Mouse (Mus musculus) urinary bladder, adult 18-20 months (tissue): ENCODE results near the gene Ttc3.
A peak's percentile ranks its signal among the peaks of the same experiment; 100 is the strongest.

ENCODE experiments used
- DNase-seq, 2 experiments: peaks; one replicate each; pipeline ENCODE4 v3.0.0; 2022; ENCODE audit warnings: low spot score in 2 of 2, mixed read lengths in 2 of 2

Gene Ttc3

DNA sequence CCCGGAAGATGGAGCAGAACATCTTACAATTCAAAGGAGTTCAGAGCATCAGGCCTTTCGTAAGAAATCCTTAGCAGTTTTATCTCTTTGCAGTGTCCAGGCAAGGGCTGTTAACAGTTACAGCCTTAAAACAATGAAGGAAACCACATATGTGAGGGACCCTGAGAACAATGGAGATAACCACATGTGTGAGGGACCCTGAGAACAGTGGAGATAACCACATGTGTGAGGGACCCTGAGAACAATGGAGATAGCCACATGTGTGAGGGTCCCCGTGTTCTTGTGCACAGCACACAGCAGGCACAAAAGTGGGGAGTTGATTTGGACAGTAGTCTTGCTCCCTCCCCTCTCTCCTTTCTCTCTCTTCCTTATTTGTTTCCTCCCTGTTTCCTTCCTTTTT, 12.3 kb upstream of the Ttc3 start:
- DNase-seq, result no peak

DNA sequence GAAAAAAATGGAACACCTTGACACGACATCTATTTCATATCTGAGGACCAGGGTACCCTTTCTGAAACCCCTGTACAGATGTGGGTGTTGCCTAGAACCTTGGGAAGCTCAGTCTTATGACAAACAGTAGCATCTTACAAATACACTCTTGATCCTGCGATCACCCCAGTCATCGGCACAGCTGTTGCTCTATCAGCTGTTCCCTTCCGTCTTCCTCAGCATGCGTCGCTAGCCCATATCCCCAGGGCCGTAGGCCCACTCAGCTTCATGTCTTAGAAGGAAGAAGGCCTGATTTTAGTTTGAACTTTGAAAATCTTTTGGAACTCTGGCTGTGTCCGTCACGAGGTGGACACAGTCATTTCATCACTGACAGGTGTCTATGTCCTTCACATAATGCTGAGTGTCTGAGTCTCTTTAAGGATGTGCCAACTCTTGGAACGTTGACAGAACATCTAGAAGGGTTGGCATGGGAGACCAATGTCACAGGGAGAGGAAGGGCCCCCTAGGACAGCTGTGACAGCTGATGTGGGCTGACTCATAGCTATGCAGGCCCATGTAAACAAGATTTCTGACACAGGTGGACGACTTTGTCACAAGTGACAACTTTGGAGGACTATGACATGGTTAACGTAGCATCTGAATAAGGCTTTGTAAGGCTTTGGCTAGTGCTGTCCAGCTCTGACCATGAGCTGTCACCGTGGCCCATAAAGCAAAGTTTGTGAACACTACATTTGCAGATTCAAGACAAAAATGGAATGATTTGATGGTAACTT, 9.7 kb upstream of the Ttc3 start:
- DNase-seq, result no peak

- peak; percentile 44 to 54 for DNase-seq
These were observed 8.1 kb upstream of the Ttc3 start for GRCm38 (mm10) chr16:94362174-94362873.

- no peak for DNase-seq
These were observed 6.6 kb upstream of the Ttc3 start for GRCm38 (mm10) chr16:94363814-94364213.

DNA sequence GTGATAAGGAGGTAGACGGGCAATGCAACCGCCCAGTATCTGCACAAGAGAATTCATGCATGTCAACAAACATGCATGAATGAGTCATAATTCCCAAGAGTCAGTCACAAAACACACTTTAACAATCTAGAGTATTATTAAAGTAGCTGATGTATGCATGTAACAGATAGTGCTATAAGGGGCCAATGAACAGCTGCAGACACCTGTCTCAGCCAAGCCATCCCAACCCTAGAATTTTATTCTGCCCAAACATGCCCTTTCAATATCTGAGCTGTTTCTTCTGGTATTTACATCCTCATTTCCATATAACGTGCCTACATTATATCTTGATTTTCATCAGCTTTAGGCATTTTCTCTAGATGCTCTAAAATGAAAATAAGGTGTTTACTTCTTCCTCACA, 5.0 kb upstream of the Ttc3 start:
- no peak for DNase-seq

DNA sequence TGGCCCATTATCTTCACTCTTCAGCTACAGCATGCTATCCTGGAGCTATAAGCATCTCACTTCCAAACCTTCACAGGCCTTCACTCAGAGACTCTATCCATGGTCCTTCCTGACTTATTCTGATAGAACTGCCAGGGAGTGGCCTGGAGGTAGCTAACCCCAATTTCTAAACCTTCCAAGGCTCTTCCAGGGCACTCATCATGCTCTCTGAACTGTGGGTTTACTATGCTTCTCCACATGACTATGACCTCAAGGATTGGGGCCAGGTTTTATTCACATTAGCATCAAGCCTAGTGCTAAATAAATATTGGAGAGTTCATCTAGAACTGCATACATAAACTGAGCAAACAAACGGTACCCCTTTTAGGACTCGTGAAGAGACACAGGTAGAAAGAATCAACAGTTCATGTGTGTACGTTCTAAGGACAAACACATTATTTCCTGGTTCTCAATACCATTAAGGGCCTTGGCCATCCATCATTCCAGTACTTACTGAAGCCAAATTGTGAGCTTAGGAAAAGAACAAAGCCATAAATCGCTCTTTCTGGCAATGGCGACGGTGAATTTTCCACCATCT, 734 bp upstream of the Ttc3 start:
- no peak for DNase-seq

DNA sequence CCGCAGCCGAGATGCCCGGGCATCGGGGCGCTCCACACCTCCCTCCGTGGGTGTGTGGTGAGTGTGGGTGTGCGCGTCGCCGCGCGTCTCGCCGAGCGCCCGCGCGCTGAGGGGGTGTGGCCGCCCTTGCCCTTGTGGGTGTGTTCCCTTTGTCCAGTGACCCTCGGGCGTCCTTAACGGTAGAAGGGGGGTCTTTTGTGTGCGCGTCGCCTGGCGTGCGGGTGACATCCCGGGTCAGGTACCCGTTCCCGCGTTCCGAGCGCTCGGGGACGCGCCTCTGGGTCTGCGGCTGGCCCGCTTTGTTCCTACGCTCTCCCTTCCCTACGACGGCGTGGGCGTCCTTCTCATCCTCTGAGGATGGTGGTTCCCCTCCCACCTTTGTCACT, 490 bp downstream of the Ttc3 start:
- DNase-seq, result peak; percentile 63 to 79

GRCm38 (mm10) chr16:94371301-94371931, 998 bp downstream of the Ttc3 start, which contains the start of gene Pigp:
Gene Pigp, minus strand, starts transcription at chr16:94371842.
- peak; percentile 33 to 42 for DNase-seq

DNA sequence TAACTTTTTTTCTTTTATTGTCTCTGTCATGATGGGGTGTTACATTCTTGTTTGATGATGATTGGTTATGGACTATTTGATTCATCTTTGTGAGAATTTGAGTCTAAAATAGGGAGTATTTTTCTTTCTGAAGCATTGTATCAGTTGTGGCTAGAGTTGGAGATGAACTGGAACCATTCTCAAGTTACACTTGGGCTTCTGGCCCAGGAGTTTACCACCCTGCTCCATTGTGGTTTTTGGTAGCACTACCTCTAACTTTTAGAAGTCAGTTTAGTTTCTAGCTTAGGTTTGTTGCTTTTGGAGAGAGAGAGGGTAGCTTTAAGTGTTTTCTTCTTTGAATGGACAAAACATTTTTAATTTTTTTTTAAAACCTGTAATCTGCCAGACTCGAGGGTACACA, 9.0 kb downstream of the Ttc3 start:
- DNase-seq, result no peak

DNA sequence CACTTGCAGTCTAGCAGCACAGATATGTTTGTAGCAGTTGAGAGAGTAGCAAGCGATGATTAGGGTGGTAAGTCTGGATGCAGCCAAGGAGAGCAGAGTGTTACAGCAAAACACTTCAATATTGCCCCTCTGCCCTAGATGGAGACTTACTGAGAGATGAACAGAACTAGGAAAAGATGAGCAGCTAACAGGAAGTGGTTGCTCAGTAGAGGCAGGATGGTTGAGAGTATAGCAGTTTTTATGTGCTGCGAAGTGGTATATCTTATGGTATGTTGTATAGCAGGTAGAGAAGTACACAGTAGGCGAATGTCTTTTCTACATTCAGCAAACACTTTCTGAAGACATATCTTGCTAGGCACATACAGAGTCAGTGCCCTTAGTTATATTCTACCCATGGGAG, 12.9 kb downstream of the Ttc3 start:
- no peak for DNase-seq

GRCm38 (mm10) chr16:94387690-94388089, 17.3 kb downstream of the Ttc3 start:
- no peak for DNase-seq

- DNase-seq, result no peak
These were observed 21.9 kb downstream of the Ttc3 start for GRCm38 (mm10) chr16:94392299-94392698.

- DNase-seq, result no peak
These were observed 24.6 kb downstream of the Ttc3 start for GRCm38 (mm10) chr16:94395051-94395450.

DNA sequence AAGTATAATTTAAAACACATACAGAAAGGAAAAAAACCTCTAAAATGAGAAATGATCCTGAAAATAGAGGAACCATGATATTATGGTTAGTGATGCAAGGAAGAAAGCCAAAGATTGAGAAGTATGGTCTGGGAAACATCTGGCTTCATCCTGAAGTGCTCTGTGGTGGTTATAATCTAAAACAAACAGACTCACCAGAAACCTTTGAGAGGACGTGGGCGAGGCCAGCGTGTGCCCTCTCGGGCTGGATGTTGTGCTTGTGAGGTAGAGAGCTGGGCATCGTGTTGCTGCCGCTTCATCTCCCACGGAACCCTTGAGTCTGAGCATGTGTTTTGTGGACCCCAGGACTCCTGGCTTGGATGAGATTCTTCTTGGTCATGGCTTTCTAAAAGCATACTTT, 26.2 kb downstream of the Ttc3 start:
- no peak for DNase-seq

DNA sequence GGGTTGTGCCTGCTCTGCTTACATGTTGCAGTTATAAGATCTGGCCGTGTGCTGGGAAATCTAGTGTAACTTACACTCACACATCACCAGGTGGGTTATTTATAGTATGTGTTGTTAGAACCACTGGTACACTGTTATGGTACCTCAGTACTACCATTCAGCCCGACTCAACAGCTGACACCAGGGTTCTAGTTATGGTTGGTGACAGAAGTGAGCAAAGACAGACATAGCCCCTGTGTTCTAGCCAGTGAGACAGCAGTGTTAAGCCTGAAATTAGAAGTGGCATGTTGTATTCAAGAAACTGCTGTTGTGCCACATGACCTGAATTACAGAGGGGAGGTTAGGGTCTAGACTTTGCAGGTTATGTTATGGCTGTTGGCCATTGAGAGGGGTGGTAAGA, 28.7 kb downstream of the Ttc3 start:
- DNase-seq, result no peak

DNA sequence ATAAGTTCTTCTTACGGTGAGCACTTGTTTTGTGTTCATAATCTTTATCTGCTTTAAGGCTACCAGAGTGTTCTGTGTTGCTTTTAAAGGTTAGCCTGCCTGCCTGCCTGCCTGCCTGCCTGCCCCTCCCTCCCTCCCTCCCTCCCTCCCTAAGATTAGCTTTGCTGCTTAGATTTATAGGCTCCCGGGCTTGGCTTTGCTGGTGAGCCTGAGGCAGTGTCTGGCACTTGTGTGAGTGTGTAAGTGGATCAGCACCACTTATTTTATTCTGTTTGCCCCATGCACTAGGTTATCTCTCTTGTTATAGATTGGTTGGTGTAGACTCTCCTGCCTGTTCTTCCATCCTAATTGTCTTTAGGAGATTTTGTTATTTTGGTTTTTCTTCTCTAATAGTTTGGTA, 31.2 kb downstream of the Ttc3 start:
- no peak for DNase-seq

GRCm38 (mm10) chr16:94402185-94402584, 31.8 kb downstream of the Ttc3 start:
- no peak for DNase-seq

- no peak for DNase-seq
These were observed 40.9 kb downstream of the Ttc3 start for GRCm38 (mm10) chr16:94411287-94411686.

GRCm38 (mm10) chr16:94412198-94412597, 41.8 kb downstream of the Ttc3 start:
- DNase-seq, result no peak

DNA sequence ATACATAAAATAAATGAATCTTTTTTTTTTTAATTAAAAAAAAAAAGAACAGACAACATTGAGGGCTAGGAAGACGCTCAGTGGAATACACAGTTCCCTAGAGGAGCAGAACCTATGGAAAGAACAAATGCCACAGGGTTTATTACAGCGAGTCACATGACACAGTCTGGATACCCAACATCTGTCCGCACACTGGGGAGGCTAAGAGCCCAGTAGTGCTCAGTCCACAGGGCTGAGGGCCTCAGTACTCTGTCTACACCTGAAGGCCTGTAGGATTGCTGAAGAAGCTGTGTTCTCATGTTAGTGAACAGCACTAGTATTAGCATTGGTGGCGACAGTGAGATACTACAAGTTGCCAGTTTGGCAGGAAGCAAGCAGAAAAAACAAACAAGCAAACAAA, 42.3 kb downstream of the Ttc3 start:
- DNase-seq, result no peak

DNA sequence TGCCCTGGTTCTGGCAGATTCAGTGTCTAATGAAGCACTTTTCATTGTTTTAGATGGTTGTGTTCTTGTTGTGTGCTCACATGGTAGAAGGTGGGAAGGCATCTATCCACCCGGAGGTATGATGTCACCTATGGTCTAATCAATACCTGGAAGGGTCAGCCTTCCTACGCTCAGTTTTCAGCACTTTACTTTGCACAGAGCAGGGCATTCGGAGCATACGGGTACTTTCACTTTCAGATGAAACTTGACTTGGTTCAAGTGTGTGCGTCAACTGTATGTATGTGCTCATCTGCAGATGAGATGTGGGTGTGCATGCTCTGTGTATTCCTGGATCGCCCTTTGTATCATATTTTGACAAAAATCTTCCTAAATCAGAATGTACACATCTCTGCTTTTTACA, 43.7 kb downstream of the Ttc3 start:
- no peak for DNase-seq

- no peak for DNase-seq
These were observed 50.1 kb downstream of the Ttc3 start for GRCm38 (mm10) chr16:94420498-94420897.

GRCm38 (mm10) chr16:94428948-94429347, 58.5 kb downstream of the Ttc3 start:
- DNase-seq, result no peak
